Mouse (Mus musculus) R1 (cell line): ENCODE measurements around the gene Tor4a.

Experiments used
- DNase-seq: peaks from one replicate; pipeline ENCODE4 v3.0.0-alpha.2; 2018; ENCODE audit warnings: low read depth, low spot score

Tor4a gene

DNA sequence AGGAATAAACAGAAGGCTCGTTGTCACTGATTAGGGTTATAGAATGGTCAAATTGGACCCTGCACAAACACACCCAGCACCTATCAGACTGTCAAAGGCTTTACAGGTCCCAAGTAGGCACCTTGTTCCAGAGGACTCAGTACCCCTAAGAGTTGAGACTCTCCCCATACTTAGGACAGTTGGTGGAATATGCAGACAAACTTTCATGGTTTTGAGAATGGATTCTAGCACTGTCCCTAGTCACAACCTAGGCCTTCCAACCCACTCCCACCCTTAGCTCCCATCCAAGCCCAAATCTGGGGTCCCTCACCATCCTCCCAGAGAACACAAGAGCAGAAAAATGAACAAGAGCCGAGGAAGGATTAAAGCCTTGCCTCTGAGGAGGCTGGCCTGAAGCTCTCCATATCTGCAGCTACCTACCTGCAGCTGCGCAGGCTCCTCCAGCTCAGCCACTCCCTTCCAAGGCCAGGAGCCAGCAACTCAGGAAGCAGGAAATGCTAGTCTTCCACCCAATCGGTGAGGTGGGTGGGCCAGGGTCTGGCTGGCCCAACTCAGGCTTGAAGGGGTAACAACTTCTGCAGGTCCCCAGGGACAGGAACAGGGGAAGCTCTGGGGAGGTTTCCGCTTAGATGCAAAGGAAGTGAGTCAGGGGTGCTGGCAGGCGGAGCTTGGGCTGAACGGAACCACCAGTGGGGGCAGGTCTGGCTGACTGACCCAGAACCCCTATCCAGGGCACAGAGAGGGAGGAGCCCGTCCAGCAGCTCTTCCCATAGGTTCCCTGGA lies at the start of gene Tor4a:
Tor4a (minus strand) TSS at position 715 of the 783 bp plus-strand sequence.
- DNase-seq, result peak; percentile 96

- DNase-seq, result no peak
These were observed 47.5 kb upstream of the Tor4a start for GRCm38 (mm10) chr2:25244144-25244543.

- DNase-seq, result no peak
These were observed 46.7 kb upstream of the Tor4a start for GRCm38 (mm10) chr2:25243342-25243741.

GRCm38 (mm10) chr2:25242101-25242506 lies 45.4 kb upstream of the Tor4a start, which contains the start of the genes Rnf208 and Cysrt1:
TSS of gene Rnf208 (plus strand) at chr2:25242255.
TSS of gene Cysrt1 (minus strand) at chr2:25242452.
- DNase-seq, result peak; percentile 53

DNA sequence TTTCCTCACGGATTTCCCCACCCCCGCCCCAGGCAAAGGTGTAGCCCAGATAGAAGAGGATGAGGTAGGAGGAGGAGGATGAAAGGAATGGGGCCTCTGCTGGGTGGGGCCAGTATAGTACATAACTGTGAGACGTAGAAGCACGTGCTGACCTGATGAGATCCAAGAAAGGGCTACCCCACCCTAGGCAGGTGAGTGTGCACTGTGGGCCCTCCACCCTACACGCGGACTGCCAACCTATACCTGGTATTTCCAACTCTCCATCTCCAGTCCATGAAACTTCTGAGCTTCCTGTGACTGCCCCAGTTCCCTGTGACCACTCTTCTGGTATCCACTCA lies 44.7 kb upstream of the Tor4a start:
- peak; percentile 40 for DNase-seq

DNA sequence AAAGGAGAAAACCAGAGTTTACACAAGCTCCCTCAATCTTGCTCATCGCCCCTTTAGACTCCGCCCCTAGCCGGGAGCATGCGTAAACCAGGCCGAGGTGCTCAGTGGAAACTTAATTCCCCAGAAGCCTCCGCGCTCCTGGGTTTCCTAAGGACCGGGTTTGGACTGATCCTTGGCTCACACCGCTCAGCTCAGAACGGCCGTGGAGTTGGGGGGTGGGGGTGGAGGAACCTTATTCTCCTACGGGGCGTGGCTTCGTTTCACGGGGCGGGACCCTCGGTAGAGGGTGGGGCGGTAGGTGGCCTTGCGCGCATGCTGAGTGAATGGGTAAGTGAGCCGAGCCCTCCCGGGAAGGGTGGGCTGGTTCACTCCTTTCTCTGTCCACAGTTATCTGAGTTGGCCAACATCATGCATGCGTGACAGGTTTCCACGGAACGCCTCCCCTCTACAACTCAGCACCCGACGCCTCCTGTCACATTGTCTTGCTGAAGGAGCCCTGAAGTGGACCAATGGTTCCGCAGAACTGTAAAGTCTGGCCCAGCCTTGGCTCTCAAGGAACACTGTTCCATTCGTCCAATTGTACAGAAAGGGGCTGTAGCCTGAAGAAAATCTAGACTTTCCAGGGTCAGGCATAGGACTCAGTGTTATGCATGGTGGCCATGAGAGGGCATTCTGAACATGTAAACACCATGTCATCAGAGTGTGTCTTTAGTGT lies 44.2 kb upstream of the Tor4a start:
- DNase-seq, result peak; percentile 98

DNA sequence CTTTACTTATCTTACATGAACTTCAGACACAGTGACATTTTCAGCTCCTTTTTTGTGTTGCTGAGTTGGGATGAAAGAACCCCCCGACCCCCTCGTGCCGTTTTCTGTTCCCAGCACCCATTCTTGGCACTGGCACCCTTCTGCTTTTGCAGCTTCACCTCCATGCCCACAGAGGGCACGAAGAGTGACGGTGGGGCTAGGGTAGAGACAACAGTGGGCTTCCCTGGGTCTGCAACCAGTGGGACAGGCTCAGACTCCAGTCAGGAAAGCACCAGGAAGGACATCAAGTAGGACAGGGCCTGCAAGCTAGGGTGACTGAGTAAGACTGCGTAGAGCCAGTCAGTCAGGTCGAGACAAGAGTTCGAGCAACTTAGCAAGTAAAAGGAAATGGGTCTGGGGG lies 43.6 kb upstream of the Tor4a start:
- no peak for DNase-seq

DNA sequence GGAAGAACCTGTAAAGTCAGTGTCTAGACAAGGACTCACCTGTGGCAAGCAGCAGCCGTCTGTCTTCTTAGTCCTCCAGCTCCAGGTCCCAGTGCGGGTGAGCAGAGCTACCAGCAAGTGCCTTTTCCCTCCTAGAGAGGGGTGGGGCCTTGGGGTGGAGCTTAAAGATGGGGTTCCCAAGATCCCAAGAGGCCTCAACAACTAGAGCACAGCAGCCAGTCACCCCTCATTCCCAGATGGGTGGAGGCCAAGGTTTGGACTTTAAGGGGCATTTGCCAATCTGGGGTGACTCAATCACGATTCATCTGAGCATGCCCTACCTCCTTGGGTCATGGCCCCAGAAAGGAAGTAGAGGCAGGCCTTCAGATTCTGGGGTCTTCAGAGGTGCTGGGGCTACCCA lies 43.1 kb upstream of the Tor4a start:
- DNase-seq, result no peak

DNA sequence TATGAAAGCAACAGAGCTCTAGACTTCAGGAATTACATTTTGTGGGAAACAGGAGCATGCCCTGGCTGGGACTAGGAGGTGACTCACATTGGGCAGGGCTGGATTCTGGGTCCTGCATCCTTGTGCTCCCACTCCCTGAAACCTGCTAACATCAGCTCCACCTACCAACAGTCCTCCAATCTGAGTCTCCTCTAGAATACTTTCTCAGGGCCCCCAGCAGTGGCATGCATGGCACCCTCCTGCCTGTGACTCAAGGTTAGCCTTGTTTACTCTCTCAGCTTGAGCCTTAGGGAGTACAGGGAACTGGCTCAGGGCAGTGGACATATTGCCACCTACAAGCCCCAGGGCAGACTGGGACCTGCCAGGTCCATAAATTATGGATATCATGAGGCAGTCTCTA lies 41.4 kb upstream of the Tor4a start:
- DNase-seq, result no peak

DNA sequence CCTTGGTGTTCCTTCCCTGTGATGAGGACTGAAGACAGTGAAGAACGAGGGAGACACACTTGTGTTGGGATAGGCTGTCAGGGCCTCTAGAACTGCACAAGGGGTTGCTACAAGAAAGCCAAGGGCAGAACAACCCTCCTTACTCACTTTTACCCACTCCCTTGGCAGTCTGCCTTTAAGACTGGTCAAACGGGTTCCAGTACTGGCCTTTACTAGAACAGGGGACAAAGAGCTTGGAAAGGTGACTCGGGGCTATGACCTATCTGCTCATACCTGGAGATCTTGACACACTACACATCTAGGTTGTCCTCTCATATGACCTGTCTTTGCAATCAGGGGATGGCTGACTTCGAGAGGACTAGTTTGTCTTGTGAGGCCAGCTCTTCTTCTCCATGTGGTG lies 40.8 kb upstream of the Tor4a start:
- DNase-seq, result no peak

- no peak for DNase-seq
These were observed 39.9 kb upstream of the Tor4a start, which contains the start of gene Rnf224 for GRCm38 (mm10) chr2:25236614-25237013. TSS of gene Rnf224 (minus strand) at chr2:25236787.

- no peak for DNase-seq
These were observed 38.0 kb upstream of the Tor4a start for GRCm38 (mm10) chr2:25234551-25235220.

- no peak for DNase-seq
These were observed 37.4 kb upstream of the Tor4a start, which contains the start of gene Slc34a3 for GRCm38 (mm10) chr2:25234050-25234449. TSS of gene Slc34a3 (minus strand) at chr2:25234364.

GRCm38 (mm10) chr2:25233421-25233820 lies 36.7 kb upstream of the Tor4a start:
- DNase-seq, result no peak

GRCm38 (mm10) chr2:25231038-25231437 lies 34.4 kb upstream of the Tor4a start:
- peak; percentile 42 for DNase-seq

- DNase-seq, result no peak
These were observed 33.9 kb upstream of the Tor4a start for GRCm38 (mm10) chr2:25230581-25230980.

GRCm38 (mm10) chr2:25229582-25229981 lies 32.9 kb upstream of the Tor4a start:
- no peak for DNase-seq

DNA sequence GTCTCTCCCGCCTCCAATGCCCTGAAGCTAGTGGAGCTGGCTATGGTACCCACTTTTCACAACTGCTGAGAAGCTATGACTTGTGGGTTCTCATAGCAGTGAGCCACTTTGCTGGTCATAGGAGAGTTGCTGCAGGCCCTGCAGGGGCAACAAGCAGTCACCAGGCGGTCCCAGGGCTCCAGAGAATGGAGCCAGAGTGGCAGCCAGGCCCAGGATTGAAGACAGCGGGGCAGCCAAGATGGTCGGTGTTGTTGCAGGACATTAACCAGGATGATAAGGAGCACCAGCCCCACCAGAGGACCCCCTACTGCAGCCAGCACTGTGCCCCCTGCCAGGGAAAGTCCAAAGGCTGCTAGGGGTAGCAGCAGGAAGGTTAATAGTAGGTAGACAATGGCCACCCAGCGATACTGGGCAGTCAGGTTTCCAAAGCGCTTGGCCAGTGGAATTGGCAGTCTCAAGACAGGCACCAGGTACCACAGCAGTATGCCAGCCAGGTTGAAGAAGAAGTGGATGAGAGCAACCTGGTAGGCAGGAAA lies 32.4 kb upstream of the Tor4a start:
- no peak for DNase-seq

DNA sequence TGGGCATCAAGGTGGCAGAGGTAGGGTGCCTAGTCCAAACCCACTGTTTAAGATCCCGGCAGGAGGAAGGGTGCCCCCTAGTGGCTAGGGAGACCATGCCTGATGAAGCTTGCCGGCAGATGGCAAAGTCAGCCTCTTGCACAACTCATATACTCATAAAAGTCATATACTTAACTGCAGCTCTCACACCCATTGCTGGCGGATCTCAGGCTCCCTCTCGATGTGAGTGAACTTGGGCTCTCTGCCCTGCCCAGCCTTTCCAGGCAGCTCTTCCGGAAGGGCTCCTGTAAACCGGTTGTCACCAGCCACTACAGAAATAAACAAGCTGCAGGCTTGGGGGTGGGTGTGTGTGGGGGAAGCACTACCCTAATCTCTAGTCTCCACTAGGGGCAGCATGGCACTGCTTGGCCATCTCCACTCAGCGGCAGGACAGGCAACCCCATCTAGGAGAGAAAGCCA lies 31.8 kb upstream of the Tor4a start:
- DNase-seq, result peak; percentile 96

DNA sequence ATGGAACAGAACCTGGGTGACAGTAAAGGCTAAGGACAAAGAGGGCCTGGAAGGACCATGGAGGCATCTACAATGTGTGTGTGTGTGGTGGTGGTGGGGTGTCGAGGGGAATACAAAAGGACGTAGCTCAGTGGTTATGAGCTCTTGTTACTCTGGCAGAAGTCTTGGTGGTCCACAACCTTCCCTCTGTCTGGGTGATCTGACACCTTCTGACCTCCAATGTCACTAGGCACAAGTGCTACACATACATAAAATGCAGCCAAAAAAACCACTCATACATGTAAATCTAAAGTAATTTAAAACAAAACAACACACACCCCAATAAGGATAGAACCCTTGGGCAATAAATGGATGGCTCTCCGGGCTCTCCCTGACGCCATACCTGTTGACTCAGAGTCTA lies 30.7 kb upstream of the Tor4a start:
- no peak for DNase-seq

GRCm38 (mm10) chr2:25226864-25227263 lies 30.2 kb upstream of the Tor4a start:
- DNase-seq, result no peak

DNA sequence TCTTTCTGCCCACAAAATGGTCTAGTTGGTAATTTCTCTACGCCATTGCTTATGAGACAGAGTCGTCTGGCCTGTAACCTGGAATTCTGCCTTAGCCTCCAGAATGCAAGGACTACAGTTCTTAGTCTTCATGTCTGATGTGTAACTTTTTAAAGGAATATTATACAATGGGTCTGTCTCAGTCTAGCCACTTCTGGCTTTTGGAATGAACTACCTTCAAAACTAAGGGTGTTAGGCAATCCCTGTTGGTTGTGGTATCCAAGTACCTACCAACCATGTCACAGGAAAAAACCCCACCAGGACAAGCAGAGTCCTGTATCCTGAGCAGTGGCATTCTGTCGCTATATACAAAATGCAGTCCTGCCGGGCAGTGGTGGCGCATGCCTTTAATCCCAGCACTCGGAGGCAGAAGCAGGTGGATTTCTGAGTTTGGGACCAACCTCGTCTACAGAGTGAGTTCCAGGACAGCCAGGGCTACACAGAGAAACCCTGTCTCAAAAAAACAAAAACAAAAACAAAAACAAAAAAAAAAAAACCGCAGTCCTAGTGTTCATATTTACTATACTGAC lies 29.2 kb upstream of the Tor4a start:
- DNase-seq, result no peak
